8 mouse cellular contexts compared by ENCODE assay signal in genomic region chr10:122986320-122987225, GRCm38 (mm10).
A peak's percentile ranks its signal among the peaks of the same experiment; 100 is the strongest.
DNase-seq lines count a peak whose midpoint lies in the region; ATAC-seq and TF ChIP-seq lines count a peak whose summit lies in the region.

No protein-coding gene starts in this region.

- 9% methylated on average over 52 of the region's 54 CpGs for WGBS in intestine, embryonic 14.5 days

- peak; percentile 11 to 63 for DNase-seq in monocyte, adult 2 months (ENCODE audit: low read depth in 1 of 2, low spot score in 2 of 2)
- DNase-seq in gastrocnemius, postnatal 10 days: peak; percentile 79
- peak; percentile 86 for DNase-seq in intestine, embryonic 14.5 days (ENCODE audit: low spot score)
- DNase-seq in left cerebral cortex, postnatal 36 days (ENCODE audit: low spot score in 2 of 2): peak; percentile 81 to 83
- DNase-seq in mesoderm, embryonic 11.5 days (ENCODE audit: low read depth, low spot score): peak; percentile 84
- DNase-seq in spleen, adult 18-20 months: peak; percentile 62 to 69

- intact Hi-C loops in left cerebral cortex, postnatal 36 days (cut with DNase I): loop anchor here (1.0 to 5.0 kb wide), 5 partner anchors 54 to 309 kb away; partner anchors contain the start of gene Ppm1h

- no peaks in the 10 kb centered on the region for H3K27me3 ChIP-seq in intestine, embryonic 14.5 days (replicated peaks; ENCODE audit: control insufficient read depth, insufficient read depth, low read length)

- peak overlapping the region; percentile 91 for H3K4me3 ChIP-seq in cortical plate, adult 2 months (ENCODE audit: insufficient read depth, low read length)
- peak overlapping the region; percentile 93 for H3K4me3 ChIP-seq in intestine, embryonic 14.5 days (ENCODE audit: low read depth, low read length)

- H3K4me2 ChIP-seq in intestine, embryonic 14.5 days (ENCODE audit: low read length): peak overlapping the region; percentile 69

- TF ChIP-seq CTCF in cortical plate, adult 2 months (IDR thresholded peaks at IDR 0.05; ENCODE audit: extremely low read depth, insufficient read depth, low read length): no peak

- H3K36me3 ChIP-seq in intestine, embryonic 14.5 days (ENCODE audit: control insufficient read depth, insufficient read depth, low read length): peaks cover 8% of the 10 kb centered on the region

- peak overlapping the region; percentile 100 for H3K9ac ChIP-seq in intestine, embryonic 14.5 days (ENCODE audit: low read length)

- ATAC-seq in monocyte, adult 5-6 weeks (replicated peaks; ENCODE audit: insufficient number of reproducible peaks, low FRiP score, low TSS enrichment, poor library complexity, severe bottlenecking): no peak
- ATAC-seq in intestine, embryonic 14.5 days (replicated peaks; ENCODE audit: low FRiP score, low TSS enrichment, low read depth): peak; percentile 78

- no peaks in the 10 kb centered on the region for H3K9me3 ChIP-seq in intestine, embryonic 14.5 days (ENCODE audit: control insufficient read depth, low read length)

- H3K4me1 ChIP-seq in cortical plate, adult 2 months (ENCODE audit: control insufficient read depth, insufficient read depth, low read length): peaks cover 14% of the 10 kb centered on the region
- peaks cover 21% of the 10 kb centered on the region; the same call in 1 of the 2 replicates for H3K4me1 ChIP-seq in intestine, embryonic 14.5 days (replicated peaks; ENCODE audit: control insufficient read depth, insufficient read depth, low read length)

- no peak for TF ChIP-seq POLR2A in cortical plate, adult 2 months (IDR thresholded peaks at IDR 0.05; ENCODE audit: extremely low read depth, insufficient read depth, low read length)

- peak overlapping the region; percentile 100 for H3K27ac ChIP-seq in cortical plate, adult 2 months (ENCODE audit: insufficient read depth, low read length)
- peak overlapping the region; percentile 100 for H3K27ac ChIP-seq in intestine, embryonic 14.5 days (ENCODE audit: low read depth)
